Mouse (Mus musculus): ENCODE results near the gene D6Ertd527e. TPM values are rescaled to one million over a fixed set of nuclear protein-coding genes. Genes with fewer than 3 reads are reported as not detected.
"Not testable (repeated sequence)": the region's sequence is repeated elsewhere in the genome, so short reads cannot be mapped to it uniquely, and the experiment has no call there.

Gene D6Ertd527e
- polyA plus RNA-seq, 1 experiment = not detected

- H3K36me3 ChIP-seq (ENCODE audit: control insufficient read depth, insufficient read depth) = peaks cover 43% of the 10 kb centered on the region
- no peak for TF ChIP-seq MYOG (IDR thresholded peaks at IDR 0.05; ENCODE audit: control insufficient read depth, extremely low read depth, insufficient read length)
- no peak for TF ChIP-seq FOSL1 (IDR thresholded peaks at IDR 0.05; ENCODE audit: insufficient read depth, low read length, poor library complexity, severe bottlenecking)
- no peak for TF ChIP-seq CTCF (IDR thresholded peaks at IDR 0.05; ENCODE audit: control insufficient read depth, insufficient read depth, insufficient read length)
- no peak for TF ChIP-seq MAX (IDR thresholded peaks at IDR 0.05)
- no peaks in the 10 kb centered on the region for H3K79me3 ChIP-seq (ENCODE audit: low read depth)
Measured at GRCm38 (mm10) chr6:87090877-87091276, 13.7 kb upstream of the D6Ertd527e start.

GRCm38 (mm10) chr6:87092476-87092875, 12.1 kb upstream of the D6Ertd527e start:
- H3K27me3 ChIP-seq (ENCODE audit: control insufficient read depth, insufficient read depth, insufficient read length) = no peaks in the 10 kb centered on the region
- no peaks in the 10 kb centered on the region for H3K79me3 ChIP-seq (ENCODE audit: low read depth)
- peaks cover 30% of the 10 kb centered on the region for H3K36me3 ChIP-seq (ENCODE audit: control insufficient read depth, insufficient read depth)
- no peak overlapping the region for H3ac ChIP-seq (ENCODE audit: control insufficient read depth, insufficient read length, low read depth)
- no peak overlapping the region for H3K4me3 ChIP-seq (ENCODE audit: insufficient read depth, poor library complexity, severe bottlenecking)
- H3K79me2 ChIP-seq (ENCODE audit: control insufficient read depth, insufficient read depth) = no peaks in the 10 kb centered on the region
- TF ChIP-seq CEBPB (IDR thresholded peaks at IDR 0.05; ENCODE audit: low read depth) (no peak), MYOD1 (IDR thresholded peaks at IDR 0.05; ENCODE audit: control insufficient read depth, insufficient read length, low read depth) (no peak), MAX (IDR thresholded peaks at IDR 0.05) (no peak), FOSL1 (IDR thresholded peaks at IDR 0.05; ENCODE audit: insufficient read depth, low read length, poor library complexity, severe bottlenecking) (no peak), MYOG (IDR thresholded peaks at IDR 0.05; ENCODE audit: control insufficient read depth, extremely low read depth, insufficient read length) (no peak), USF1 (IDR thresholded peaks at IDR 0.05; ENCODE audit: low read depth) (no peak), CTCF (IDR thresholded peaks at IDR 0.05; ENCODE audit: control insufficient read depth, insufficient read depth, insufficient read length) (no peak)

More at GRCm38 (mm10) chr6:87090877-87091276, 13.7 kb upstream of the D6Ertd527e start:
- H3ac ChIP-seq (ENCODE audit: control insufficient read depth, insufficient read length, low read depth) = no peak overlapping the region
- H3K27me3 ChIP-seq (ENCODE audit: control insufficient read depth, insufficient read depth, insufficient read length) = no peaks in the 10 kb centered on the region
- no peaks in the 10 kb centered on the region for H3K79me2 ChIP-seq (ENCODE audit: control insufficient read depth, insufficient read depth)
- no peak overlapping the region for H3K4me3 ChIP-seq (ENCODE audit: insufficient read depth, poor library complexity, severe bottlenecking)

GRCm38 (mm10) chr6:87093631-87094030, 10.9 kb upstream of the D6Ertd527e start:
- H3K27me3 ChIP-seq (ENCODE audit: control insufficient read depth, insufficient read depth, insufficient read length) = not testable (repeated sequence)

GRCm38 (mm10) chr6:87099261-87099660, 5.3 kb upstream of the D6Ertd527e start:
- Histone ChIP-seq H3K36me3 (ENCODE audit: control insufficient read depth, insufficient read depth) (no peaks in the 10 kb centered on the region), H3K79me2 (ENCODE audit: control insufficient read depth, insufficient read depth) (no peaks in the 10 kb centered on the region), H3K4me3 (ENCODE audit: insufficient read depth, poor library complexity, severe bottlenecking) (no peak overlapping the region), H3ac (ENCODE audit: control insufficient read depth, insufficient read length, low read depth) (no peak overlapping the region), H3K79me3 (ENCODE audit: low read depth) (no peaks in the 10 kb centered on the region), H3K27me3 (ENCODE audit: control insufficient read depth, insufficient read depth, insufficient read length) (no peaks in the 10 kb centered on the region)
- no peak for TF ChIP-seq USF1 (IDR thresholded peaks at IDR 0.05; ENCODE audit: low read depth)

More at GRCm38 (mm10) chr6:87093631-87094030, 10.9 kb upstream of the D6Ertd527e start:
- H3K79me2 ChIP-seq (ENCODE audit: control insufficient read depth, insufficient read depth); H3ac ChIP-seq (ENCODE audit: control insufficient read depth, insufficient read length, low read depth); H3K4me3 ChIP-seq (ENCODE audit: insufficient read depth, poor library complexity, severe bottlenecking); H3K79me3 ChIP-seq (ENCODE audit: low read depth): not testable (repeated sequence)
- peaks cover 18% of the 10 kb centered on the region for H3K36me3 ChIP-seq (ENCODE audit: control insufficient read depth, insufficient read depth)

- Histone ChIP-seq H3K79me3 (ENCODE audit: low read depth) (no peaks in the 10 kb centered on the region), H3K27me3 (ENCODE audit: control insufficient read depth, insufficient read depth, insufficient read length) (no peaks in the 10 kb centered on the region), H3K79me2 (ENCODE audit: control insufficient read depth, insufficient read depth) (no peaks in the 10 kb centered on the region), H3ac (ENCODE audit: control insufficient read depth, insufficient read length, low read depth) (no peak overlapping the region), H3K36me3 (ENCODE audit: control insufficient read depth, insufficient read depth) (no peaks in the 10 kb centered on the region), H3K4me3 (ENCODE audit: insufficient read depth, poor library complexity, severe bottlenecking) (no peak overlapping the region)
- TF ChIP-seq MYOG (IDR thresholded peaks at IDR 0.05; ENCODE audit: control insufficient read depth, extremely low read depth, insufficient read length) = no peak
- no peak for TF ChIP-seq MAX (IDR thresholded peaks at IDR 0.05)
- no peak for TF ChIP-seq CTCF (IDR thresholded peaks at IDR 0.05; ENCODE audit: control insufficient read depth, insufficient read depth, insufficient read length)
- TF ChIP-seq FOSL1 (IDR thresholded peaks at IDR 0.05; ENCODE audit: insufficient read depth, low read length, poor library complexity, severe bottlenecking) = no peak
- TF ChIP-seq MYOD1 (IDR thresholded peaks at IDR 0.05; ENCODE audit: control insufficient read depth, insufficient read length, low read depth) = no peak
- TF ChIP-seq CEBPB (IDR thresholded peaks at IDR 0.05; ENCODE audit: low read depth) = no peak
- TF ChIP-seq USF1 (IDR thresholded peaks at IDR 0.05; ENCODE audit: low read depth) = no peak
Measured at GRCm38 (mm10) chr6:87099671-87100296, 4.8 kb upstream of the D6Ertd527e start.

GRCm38 (mm10) chr6:87100297-87101020, 4.1 kb upstream of the D6Ertd527e start:
- Histone ChIP-seq H3K4me3 (ENCODE audit: insufficient read depth, poor library complexity, severe bottlenecking) (no peak overlapping the region), H3ac (ENCODE audit: control insufficient read depth, insufficient read length, low read depth) (no peak overlapping the region), H3K27me3 (ENCODE audit: control insufficient read depth, insufficient read depth, insufficient read length) (no peaks in the 10 kb centered on the region), H3K79me2 (ENCODE audit: control insufficient read depth, insufficient read depth) (no peaks in the 10 kb centered on the region), H3K36me3 (ENCODE audit: control insufficient read depth, insufficient read depth) (no peaks in the 10 kb centered on the region), H3K79me3 (ENCODE audit: low read depth) (no peaks in the 10 kb centered on the region)
- no peak for TF ChIP-seq USF1 (IDR thresholded peaks at IDR 0.05; ENCODE audit: low read depth)
- TF ChIP-seq MYOG (IDR thresholded peaks at IDR 0.05; ENCODE audit: control insufficient read depth, extremely low read depth, insufficient read length) = no peak
- no peak for TF ChIP-seq MAX (IDR thresholded peaks at IDR 0.05)
- no peak for TF ChIP-seq CTCF (IDR thresholded peaks at IDR 0.05; ENCODE audit: control insufficient read depth, insufficient read depth, insufficient read length)
- no peak for TF ChIP-seq CEBPB (IDR thresholded peaks at IDR 0.05; ENCODE audit: low read depth)
- no peak for TF ChIP-seq FOSL1 (IDR thresholded peaks at IDR 0.05; ENCODE audit: insufficient read depth, low read length, poor library complexity, severe bottlenecking)
- no peak for TF ChIP-seq MYOD1 (IDR thresholded peaks at IDR 0.05; ENCODE audit: control insufficient read depth, insufficient read length, low read depth)
